Mouse (Mus musculus) c-Kit-positive CD71-positive TER-119-negative erythroid progenitor cells, embryonic 14.5 days (primary cell): ENCODE results near the gene Fam69b.

Experiments
- DNase-seq: peaks from one replicate; pipeline ENCODE4 v3.0.0-alpha.2; 2013; ENCODE audit warnings: low read depth

Fam69b gene

GRCm38 (mm10) chr2:26598462-26598861, 29.8 kb upstream of the Fam69b start:
- no peak for DNase-seq

- DNase-seq = no peak
Measured at GRCm38 (mm10) chr2:26599965-26600364, 28.3 kb upstream of the Fam69b start.

- DNase-seq = no peak
Measured at GRCm38 (mm10) chr2:26600664-26601063, 27.6 kb upstream of the Fam69b start.

- no peak for DNase-seq
Measured at GRCm38 (mm10) chr2:26601595-26601994, 26.7 kb upstream of the Fam69b start.

- DNase-seq = no peak
Measured at GRCm38 (mm10) chr2:26602631-26603030, 25.6 kb upstream of the Fam69b start.

- no peak for DNase-seq
Measured at GRCm38 (mm10) chr2:26603159-26603558, 25.1 kb upstream of the Fam69b start.

- DNase-seq = peak; percentile 39
Measured at GRCm38 (mm10) chr2:26603720-26604671, 24.3 kb upstream of the Fam69b start, which contains the start of gene Agpat2. TSS of gene Agpat2 (minus strand) at chr2:26604417.

- no peak for DNase-seq
Measured at GRCm38 (mm10) chr2:26605331-26605730, 22.9 kb upstream of the Fam69b start.

GRCm38 (mm10) chr2:26606579-26606978, 21.7 kb upstream of the Fam69b start:
- DNase-seq = no peak

- no peak for DNase-seq
Measured at GRCm38 (mm10) chr2:26607056-26607910, 21.0 kb upstream of the Fam69b start.

- no peak for DNase-seq
Measured at GRCm38 (mm10) chr2:26608781-26609180, 19.5 kb upstream of the Fam69b start.

GRCm38 (mm10) chr2:26609261-26609661, 19.0 kb upstream of the Fam69b start:
- no peak for DNase-seq

GRCm38 (mm10) chr2:26610526-26610925, 17.7 kb upstream of the Fam69b start:
- no peak for DNase-seq

GRCm38 (mm10) chr2:26611054-26611453, 17.2 kb upstream of the Fam69b start:
- no peak for DNase-seq

- no peak for DNase-seq
Measured at GRCm38 (mm10) chr2:26611896-26612295, 16.4 kb upstream of the Fam69b start.

GRCm38 (mm10) chr2:26614903-26615302, 13.4 kb upstream of the Fam69b start:
- DNase-seq = no peak

GRCm38 (mm10) chr2:26615459-26616124, 12.7 kb upstream of the Fam69b start:
- no peak for DNase-seq

GRCm38 (mm10) chr2:26617331-26617730, 10.9 kb upstream of the Fam69b start:
- DNase-seq = no peak

- no peak for DNase-seq
Measured at GRCm38 (mm10) chr2:26617928-26618327, 10.3 kb upstream of the Fam69b start.

GRCm38 (mm10) chr2:26621246-26621645, 7.0 kb upstream of the Fam69b start:
- DNase-seq = no peak

GRCm38 (mm10) chr2:26622984-26623383, 5.3 kb upstream of the Fam69b start:
- DNase-seq = no peak

- no peak for DNase-seq
Measured at GRCm38 (mm10) chr2:26625419-26625818, 2.8 kb upstream of the Fam69b start.
